Mouse (Mus musculus) 3134 (cell line): Measurements from ENCODE around the gene Mrpl33.
A peak's percentile ranks its signal among the peaks of the same experiment; 100 is the strongest.

ENCODE experiments used
- DNase-seq: peaks from one replicate; pipeline ENCODE4 v3.0.0-alpha.2; 2011; ENCODE audit warnings: low spot score; ENCODE audit not compliant: insufficient read length; ENCODE audit errors: extremely low read depth

Mrpl33 gene

DNA sequence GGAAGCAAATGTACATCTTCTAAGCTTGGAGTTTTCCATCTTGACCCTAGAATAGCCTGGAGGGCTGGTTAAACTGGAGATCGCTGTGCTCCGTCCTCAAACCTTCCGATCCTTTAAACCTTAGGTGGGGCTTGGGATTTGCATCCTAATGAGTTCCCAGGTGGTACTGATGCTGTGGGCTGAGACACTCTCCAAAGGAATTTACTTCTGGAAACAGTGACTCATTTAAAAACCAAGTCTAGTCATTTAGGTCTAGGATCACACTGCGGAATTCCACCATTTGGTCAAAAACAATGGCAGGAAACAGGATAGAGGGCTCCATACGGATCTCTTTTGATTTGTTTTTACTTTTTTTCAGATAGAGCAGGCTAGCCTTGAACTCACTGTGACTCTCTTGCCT is 37.9 kb downstream of the Mrpl33 start:
- DNase-seq: peak; percentile 40

DNA sequence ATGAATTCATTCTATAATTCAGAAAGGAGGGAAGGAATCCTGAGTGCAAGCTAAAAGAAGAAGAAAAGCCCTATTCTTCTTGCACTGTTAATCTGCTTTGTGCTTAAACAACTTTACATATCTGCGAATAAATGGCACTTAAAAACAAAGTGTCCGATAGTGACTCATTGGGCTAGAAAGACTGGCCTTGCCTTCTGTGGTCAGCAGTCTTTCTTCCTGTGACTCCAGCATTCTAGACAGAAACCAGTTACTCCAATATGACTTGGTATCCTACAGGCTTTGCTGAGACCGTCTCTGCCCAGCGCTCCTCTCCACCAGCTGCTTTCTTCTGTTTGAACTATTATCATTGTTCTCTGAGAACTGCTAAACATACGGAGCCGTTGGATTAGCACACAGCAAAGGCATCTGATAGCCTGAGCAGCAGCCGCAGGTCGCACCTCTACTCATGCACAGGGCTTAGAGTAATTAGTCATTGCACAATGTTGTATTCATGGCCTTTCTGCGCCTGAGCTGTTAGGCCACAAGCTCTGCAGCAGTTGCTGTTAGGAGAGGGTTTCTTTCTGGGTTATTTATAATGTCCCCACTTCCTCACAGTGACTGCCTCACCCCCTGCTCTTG is 40.0 kb downstream of the Mrpl33 start:
- DNase-seq: peak; percentile 71

DNA sequence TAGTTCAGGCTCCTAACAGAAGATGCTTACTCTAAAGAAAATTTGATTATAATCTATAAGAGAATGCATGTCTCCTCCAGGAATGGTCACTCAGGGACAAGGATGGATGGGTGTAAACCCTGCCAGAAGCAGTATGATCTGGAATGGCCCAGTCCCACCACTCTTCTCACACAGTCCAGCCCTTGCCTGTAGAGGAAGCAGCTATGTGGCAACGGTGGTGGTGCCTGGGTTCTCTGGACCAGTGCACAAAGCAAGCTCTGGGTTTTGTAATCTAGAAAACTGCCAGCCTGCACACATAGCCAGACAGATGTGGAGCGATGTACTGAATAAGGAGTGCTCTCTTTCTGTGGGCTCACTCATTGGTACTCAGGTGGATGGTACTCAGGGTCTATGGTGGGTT is 43.8 kb downstream of the Mrpl33 start:
- no peak for DNase-seq

DNA sequence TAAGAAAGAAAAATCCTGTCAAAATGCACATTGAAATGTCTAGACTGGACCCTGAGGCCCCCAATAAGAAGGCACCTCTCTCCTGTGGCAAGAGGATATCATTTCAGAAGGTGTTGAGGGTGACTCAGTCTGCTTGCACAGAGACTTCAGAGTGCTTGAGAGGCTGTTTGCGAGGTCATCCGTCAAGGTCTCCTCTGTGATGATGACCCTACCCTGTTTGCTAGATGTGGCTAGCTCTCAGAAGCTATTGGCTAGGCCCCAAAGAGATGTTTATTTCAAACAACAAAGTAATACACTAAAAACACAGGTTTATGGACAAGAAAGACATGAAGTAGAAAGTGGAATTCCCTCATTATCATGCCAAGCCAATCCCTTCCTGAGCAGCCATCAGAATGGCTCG is 45.6 kb downstream of the Mrpl33 start:
- no peak for DNase-seq

DNA sequence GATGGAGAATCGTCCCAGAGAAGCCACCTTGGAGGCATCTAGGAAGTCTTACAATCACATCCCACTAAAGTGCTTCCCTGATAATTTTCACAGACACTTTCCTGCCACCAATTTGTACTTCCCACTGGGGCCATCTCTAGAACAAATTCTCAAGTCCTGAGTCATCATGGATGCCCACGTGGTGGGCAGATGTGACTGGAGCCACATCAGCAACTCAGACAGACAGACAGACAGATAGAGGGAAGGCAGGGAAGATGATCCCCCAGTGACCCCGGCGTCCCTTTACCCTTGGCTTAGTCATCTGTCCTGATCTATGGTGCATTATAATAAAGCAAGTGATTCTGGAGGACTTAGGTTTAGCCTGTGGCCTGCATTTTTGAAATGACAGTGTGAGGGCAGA is 47.5 kb downstream of the Mrpl33 start:
- DNase-seq: peak; percentile 50

DNA sequence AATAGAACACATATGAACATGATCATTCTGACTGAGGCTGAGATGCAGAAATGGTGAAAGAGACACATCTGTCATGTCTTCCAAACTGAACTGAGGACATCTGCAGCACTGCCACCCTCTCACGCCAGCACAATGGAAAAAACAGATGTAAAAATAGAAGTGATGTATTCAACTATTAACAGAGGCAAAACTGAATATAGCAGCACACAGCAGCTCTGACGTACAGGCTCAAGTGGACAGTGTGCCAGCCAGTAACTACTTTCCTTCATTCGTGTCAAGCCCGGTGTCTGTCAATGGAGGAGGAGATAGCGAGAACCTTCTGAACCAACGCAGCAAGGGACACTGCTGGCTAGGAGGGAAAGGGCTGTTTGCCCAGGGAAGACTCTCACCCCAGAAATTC is 48.1 kb downstream of the Mrpl33 start:
- no peak for DNase-seq

DNA sequence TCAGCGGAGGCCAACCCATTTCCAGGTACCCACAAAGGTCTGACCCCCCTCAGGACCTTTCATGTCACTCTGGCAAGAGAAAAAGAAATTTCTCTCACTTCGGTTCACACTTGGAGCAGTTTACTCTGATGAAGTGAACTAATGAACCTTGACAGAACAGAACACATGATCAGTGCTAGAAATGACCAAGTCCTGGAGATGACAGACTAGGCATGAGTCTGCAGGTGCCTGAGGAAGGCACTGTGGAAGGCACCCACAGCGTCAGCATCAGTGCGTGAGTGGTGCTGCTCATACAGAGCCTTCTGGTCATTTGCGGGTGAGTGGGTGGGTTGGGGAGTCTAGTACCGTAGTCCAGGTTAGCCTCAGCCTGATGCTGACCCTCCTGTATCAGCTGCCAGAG is 49.1 kb downstream of the Mrpl33 start:
- DNase-seq: no peak

DNA sequence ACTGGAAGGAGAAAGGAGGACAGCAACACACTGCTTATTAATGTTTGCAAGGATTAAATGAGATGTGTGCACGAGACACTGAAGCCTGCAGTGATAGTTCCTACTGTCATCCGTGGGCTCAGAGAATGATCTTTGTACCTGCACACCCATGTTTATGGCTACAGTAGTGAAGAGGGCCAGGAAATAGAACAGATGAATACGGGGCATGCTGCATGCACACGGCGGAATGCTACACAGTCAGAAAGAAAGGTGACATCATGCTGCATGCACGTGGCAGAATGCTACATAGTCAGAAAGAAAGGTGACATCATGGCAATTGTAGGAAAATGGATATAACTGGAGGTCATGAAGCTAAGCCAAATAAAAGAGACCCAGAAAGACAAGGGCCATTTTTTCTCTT is 49.8 kb downstream of the Mrpl33 start:
- no peak for DNase-seq

DNA sequence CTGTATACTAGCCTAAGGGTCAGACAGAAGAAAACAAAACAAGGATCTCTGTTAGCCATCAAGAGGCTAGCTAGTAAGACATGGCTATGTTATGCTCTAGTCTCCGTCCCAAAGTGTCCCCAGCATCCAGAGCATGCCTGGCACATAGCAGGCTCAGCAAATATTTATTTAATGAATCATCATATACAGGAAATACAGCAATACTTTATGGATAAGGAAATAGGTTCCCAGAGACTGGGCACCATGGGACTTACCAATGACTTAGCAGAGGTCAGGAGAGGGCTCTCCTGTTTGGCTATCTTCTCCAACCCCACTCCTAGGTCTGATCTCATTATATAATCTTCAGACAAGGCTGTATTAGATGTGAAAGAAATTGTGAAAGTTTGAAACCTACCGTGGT is 50.6 kb downstream of the Mrpl33 start:
- no peak for DNase-seq

DNA sequence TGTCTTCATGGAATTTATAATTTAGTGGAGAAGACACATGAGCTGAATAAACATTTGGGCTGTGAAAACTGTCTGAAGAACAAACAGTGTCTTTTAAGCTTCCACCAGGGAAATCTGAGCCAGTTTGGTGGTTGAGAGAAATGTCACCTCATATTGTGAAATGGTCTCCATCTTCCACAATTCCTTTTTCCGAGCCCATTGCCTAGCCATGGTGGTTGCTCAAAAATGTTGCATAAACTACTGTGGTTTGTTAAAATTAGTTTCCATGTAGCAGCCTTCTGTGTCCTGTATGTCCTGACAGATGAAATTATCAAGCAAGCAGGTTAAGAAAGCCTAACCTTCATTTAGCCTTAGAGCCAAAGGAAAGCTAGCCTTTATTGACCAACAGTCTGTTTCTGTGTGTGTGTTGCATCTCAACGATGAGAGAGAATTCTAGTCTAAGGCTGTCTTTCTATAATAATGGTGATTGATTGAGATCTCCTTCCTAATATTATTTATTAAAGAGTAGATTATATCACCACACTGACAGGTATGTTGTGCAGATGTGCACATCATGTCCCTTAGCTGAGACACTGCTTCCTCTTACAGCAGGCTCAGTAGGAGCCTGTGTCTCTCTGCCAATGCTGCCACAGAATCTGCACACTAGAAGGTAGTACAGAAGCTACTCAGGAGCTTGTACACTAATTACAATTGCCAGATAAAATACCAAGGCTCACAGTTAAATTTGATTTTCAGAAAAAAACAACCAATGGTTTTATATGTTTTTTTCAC is 54.0 kb downstream of the Mrpl33 start:
- no peak for DNase-seq

DNA sequence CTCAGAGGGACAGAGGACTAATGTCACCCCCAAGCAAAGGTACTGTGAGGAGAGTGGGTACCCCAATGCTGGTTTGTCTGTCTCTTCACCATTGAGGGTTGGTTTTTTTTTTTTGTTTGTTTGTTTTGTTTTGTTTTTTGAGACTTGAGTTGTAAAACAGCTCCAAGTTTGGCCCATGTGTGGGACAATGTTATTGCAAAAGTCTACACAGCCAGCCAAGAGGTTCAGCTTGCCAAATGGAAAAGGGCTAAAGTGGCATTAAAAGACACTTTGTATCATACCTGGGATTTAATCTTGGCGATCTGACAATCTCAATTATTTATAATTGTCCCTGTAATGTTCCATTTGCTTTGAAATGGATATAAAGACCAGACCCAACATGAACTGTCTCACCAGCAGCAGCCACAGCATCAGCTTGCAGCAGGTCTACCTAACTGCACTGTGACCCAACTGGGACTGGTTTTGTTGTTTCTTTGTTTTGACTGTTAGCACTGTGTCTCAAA is 59.0 kb downstream of the Mrpl33 start:
- no peak for DNase-seq

DNA sequence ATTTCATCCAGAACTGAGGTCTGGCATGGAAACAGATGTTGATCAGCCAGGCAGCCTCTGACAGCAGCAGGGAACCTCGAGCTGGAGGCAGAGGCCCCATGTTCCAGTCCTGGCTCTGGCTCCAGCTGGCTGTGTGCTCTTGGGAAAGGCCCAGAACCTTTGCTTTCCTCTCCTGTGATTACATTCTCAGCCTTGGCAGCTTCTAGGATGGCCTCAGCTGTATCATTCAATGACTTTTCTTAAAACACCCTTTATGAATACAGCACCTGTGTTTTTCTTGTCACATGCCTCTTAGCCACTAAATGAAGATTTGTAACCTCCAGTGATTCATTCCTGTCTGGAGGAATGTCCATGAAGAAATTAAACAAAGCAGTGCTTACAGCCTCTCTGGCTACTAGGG is 69.4 kb downstream of the Mrpl33 start:
- DNase-seq: peak; percentile 69

DNA sequence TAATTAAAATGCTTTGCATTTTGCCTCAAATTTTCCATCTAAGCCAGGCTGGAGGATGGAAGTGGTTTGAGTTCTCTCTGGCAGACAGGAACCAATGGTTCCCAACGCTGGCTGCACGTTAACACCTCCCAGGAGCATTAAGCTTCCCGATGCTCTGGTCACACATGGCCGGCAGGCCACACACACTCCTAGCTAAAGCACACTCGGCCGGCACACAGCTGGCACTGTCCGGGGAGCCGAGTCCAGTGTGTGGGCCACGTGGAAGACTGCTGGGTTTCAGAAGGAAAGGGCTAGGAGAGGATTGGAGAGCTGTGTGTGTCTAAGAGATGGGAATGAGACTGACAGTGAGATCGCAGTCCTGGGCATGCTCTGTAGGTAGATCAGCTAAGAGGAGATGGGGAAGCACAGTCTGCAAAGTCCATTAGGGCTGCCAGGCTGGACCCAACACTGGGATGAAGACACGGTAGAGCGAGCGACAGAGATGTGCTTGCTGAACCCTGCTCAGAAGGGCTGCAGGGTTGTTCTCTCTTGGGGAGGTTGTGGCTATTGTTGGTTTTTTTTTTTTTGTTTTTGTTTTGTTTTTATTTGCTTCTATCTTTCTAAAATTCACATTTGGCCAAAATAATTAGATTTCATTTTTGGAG is 71.7 kb downstream of the Mrpl33 start:
- DNase-seq: no peak

DNA sequence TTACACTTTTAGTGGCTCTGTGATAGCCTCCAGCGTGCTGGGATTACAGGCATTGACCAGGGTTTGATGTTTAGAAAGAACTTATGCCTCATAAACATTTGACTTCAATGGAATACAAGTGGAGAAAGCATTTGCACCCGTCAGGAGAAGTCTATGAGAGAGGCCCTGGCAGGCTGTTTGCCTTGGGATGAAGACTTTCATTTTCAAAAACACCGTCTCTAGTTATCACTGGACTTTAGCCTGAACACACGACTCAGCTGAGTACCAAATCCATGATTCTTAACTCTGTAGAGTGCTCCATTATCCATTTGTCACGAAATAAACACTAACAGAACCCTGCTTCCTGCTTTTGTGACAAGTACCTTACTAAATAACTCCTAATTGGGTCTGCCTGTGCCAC is 73.2 kb downstream of the Mrpl33 start:
- DNase-seq: no peak

DNA sequence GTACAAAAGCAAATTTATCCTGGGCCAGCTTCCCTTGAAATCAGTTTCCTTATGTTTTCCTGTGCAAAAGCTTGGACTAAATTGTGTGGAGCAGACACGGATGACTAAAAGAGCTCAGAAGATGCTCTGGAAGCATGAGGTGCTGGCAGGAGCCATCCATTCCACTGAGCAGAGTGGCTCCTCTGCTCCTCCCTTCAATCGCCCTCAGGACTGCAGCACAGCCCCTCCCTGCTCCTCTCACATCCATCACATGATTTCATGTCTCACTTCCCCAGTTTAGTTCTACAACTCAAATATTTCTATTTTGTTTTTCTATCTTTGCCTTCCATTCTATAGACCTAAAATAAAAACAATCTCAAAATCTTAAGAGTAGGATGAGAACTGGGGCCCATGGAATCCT is 74.4 kb downstream of the Mrpl33 start:
- no peak for DNase-seq

DNA sequence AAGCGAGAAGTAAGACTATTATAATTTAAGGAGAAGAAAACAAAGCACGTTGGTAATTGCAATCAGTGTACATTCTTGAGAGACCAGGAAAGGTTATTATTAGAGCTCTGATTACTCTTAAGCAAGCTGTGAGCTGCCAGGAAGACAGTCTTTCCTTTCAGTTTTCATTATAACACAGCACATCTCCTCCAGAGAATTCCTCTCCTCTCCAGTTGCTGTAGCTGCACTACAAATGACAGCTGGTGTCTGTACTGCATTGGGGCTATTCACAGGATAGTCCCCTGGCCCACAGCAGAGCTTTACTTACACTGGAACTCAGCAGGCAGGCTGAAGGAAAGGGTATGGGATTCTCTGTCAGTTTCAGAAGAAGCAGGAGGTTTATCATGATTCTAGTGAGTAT is 76.7 kb downstream of the Mrpl33 start:
- no peak for DNase-seq

DNA sequence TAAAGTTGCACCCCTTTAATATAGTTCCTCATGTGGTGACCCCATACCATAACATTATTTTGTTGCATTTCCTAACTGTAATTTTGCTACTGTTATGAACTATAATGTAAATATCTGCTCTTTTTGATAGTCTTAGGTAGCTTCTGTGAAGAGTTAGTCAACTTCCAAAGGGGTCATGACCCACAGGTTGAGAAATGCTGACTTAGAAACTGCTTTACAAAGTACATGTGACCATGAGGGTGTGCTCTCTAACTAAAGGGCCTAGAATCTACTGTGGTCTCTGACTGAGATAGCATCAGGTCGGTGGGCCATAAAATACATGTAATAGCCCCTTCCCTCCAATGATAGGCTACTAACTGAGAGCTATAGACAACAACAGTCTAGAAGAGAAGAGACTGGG is 81.3 kb downstream of the Mrpl33 start:
- no peak for DNase-seq

DNA sequence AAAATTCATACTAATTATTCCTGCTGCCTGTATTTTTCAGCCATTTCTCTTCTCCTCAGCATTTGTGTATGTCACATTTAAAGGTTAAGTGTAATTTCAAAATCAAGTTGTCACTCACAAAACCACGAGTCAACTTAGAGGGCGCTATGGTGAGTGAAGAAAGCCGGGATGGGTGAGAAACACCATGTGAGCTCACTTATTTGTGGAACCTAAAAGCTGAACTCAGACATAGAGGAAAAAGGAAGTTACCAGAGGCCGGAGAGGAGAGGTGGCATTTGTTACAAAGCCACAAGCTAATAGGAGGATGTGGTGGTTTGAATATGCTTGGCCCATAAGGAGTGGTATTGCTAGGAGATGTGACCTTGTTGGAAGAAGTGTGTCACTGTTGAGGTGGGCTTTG is 83.4 kb downstream of the Mrpl33 start:
- no peak for DNase-seq

DNA sequence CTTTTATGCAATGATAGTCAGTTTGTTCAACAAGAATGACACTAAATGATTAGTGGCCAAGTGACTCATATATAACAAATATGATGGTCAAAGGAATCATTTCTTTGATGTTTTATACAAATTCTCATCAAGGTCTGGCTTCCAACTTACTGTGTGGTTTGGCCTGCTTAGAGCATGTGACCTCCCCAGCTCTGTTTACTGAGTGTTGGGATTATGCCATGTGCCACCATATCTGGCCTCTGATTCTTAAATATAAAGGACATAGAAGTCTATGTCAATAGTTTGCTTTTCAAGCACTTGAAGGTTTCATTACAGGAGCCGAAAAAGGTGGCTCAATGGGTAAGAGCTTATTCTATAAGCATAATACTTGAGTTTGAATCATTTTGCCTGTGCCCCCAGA is 85.6 kb downstream of the Mrpl33 start:
- no peak for DNase-seq

DNA sequence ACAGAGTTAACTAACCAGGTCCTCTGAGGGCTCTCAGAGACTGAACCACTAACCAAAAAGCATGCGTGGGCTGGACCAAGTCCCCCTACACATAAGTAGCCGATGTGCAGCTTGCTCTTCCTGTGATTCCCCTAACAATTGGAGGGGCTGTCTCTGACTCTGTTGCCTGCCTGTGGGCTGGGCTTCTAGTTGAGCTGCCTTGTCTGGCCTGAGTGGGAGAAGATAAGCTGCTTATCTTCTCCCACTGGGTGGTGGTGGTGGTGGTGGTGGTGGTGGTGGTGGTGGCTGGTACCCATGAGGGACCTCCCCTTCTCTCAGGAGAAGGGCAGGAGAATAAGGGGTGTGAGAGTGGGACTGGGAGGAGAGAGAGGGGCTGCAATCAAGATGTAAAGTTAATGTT is 89.3 kb downstream of the Mrpl33 start:
- DNase-seq: no peak

DNA sequence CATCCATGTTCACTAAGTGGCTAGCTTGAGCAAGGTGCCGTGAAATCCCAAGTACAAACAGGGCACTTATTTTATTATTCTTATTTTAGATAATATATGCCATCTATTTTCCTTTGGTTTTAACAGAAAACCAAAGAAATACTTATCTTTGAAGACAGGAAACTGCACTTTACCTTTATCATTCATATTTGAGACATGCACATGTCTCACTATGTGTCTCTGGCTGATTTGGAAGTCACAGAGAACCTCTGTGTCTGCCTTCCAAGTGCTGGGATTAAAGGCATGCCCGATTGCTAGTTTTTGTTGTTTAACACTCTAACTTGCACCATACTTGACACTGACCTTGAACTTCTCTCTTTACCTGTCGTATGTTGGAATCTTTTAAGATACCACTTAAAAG is 91.2 kb downstream of the Mrpl33 start:
- DNase-seq: no peak

DNA sequence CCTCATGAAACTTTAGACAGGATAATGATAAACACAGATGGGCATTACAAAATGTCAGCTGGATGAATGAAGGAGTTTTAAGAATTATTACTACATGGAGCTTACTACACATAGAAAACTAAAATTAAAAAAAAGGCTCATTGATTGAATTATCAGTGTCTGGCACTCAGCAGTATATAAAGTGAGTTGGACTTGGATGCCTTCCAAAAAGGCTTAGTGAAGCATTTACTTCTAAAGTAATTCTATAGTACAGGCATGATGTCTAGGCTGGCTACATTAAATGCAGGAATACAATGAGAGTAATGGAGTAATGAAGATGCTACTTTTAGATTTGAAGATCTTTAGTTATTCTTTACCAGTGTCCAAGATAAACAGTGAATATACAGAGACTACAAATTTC is 96.5 kb downstream of the Mrpl33 start:
- no peak for DNase-seq
